8 mouse cellular contexts compared by ENCODE assay signal in the genomic region with DNA sequence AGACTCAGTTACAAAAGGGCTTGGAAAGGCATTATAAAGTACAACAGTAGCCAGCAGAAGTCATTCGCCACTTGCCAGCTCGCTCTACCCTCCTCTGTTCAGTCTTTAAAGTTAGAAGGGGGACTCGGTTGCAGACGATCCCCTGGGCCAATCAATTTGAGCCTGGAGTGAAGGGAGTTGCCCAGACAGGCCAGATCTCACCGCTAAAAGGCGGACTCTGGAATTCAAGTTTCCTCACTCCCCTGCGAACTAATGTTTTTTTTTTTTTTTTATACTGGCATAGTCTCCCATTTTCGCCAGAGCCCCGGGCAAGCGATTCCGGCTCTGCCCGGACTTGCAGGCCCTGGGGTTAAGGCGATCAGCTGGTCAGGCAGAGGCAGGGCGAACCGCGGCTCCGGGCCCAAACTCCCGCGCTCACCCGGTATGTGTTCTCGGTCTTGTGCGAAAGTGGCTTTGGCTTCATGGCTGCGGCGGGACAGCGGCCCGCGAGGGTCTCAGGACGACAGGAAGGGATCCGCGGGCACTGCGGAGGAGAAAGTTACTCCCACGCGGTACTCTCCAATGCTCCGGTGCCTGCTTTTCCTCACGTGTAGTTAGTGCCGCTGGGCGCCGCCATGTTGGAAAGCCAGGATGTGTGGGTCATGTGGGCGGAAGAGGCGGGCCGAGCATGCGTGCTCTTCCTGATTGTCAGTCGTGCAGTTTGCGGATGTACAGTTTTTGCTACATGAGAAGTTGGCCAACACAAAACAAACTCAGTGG. TPM values are rescaled to one million over a fixed set of nuclear protein-coding genes. Genes with fewer than 3 reads are reported as not detected.
A peak's percentile ranks its signal among the peaks of the same experiment; 100 is the strongest.
DNase-seq lines count a peak whose midpoint lies in the region; ATAC-seq and TF ChIP-seq lines count a peak whose summit lies in the region.

A gene (minus strand): TSS at position 617 of the 759 bp plus-strand sequence.

- peak; percentile 92 for ATAC-seq in embryonic facial prominence, embryonic 13.5 days (ENCODE audit: insufficient number of reproducible peaks, insufficient read depth, low FRiP score, low TSS enrichment, low read depth)
- peak; percentile 99 for ATAC-seq in limb, embryonic 13.5 days (ENCODE audit: low FRiP score, low read depth)
- peak; percentile 100 for ATAC-seq in midbrain, embryonic 16.5 days

- H3K9me3 ChIP-seq in embryonic facial prominence, embryonic 13.5 days, result no peaks in the 10 kb centered on the region
- H3K9me3 ChIP-seq in limb, embryonic 13.5 days, result no peaks in the 10 kb centered on the region
- H3K9me3 ChIP-seq in midbrain, embryonic 16.5 days (replicated peaks; ENCODE audit: control insufficient read depth, low read length, poor library complexity, severe bottlenecking), result no peaks in the 10 kb centered on the region

- peak; percentile 75 for TF ChIP-seq POLR2A in heart, adult 2 months (IDR thresholded peaks at IDR 0.05; ENCODE audit: insufficient read depth, low read depth, low read length)

- TF ChIP-seq CTCF in heart, adult 2 months (IDR thresholded peaks at IDR 0.05), result no peak

- peak within 1 kb of the TSS; percentile 79 for H3K4me2 ChIP-seq in embryonic facial prominence, embryonic 13.5 days
- H3K4me2 ChIP-seq in limb, embryonic 13.5 days (replicated peaks), result peak within 1 kb of the TSS; percentile 86
- H3K4me2 ChIP-seq in midbrain, embryonic 16.5 days (ENCODE audit: low read length), result peak within 1 kb of the TSS; percentile 93

- under 1% methylated on average over 44 of the region's 44 CpGs for WGBS in embryonic facial prominence, embryonic 13.5 days
- under 1% methylated on average over 44 of the region's 44 CpGs for WGBS in heart, adult 2 months
- under 1% methylated on average over 44 of the region's 44 CpGs for whole genome bisulfite sequencing in limb, embryonic 13.5 days
- WGBS in midbrain, embryonic 16.5 days, result under 1% methylated on average over 44 of the region's 44 CpGs

- H3K27me3 ChIP-seq in embryonic facial prominence, embryonic 13.5 days, result 0 out of 2 replicates have a peak, but pooled peaks cover 3% of the 10 kb centered on the region
- H3K27me3 ChIP-seq in heart, adult 2 months (ENCODE audit: control insufficient read depth, insufficient read depth, low read length), result no peaks in the 10 kb centered on the region
- H3K27me3 ChIP-seq in limb, embryonic 13.5 days, result no peaks in the 10 kb centered on the region
- H3K27me3 ChIP-seq in midbrain, embryonic 16.5 days (ENCODE audit: control insufficient read depth, insufficient read depth, low read depth, low read length), result no peaks in the 10 kb centered on the region

- TF ChIP-seq EP300 in heart, adult 2 months (IDR thresholded peaks at IDR 0.05; ENCODE audit: insufficient read depth, low read depth, low read length), result 0 out of 2 replicates have a peak, but pooled peaks have one; percentile 52

- peak within 1 kb of the TSS; percentile 28; the same call in 1 of the 2 replicates for H3K27ac ChIP-seq in embryonic facial prominence, embryonic 13.5 days
- peak within 1 kb of the TSS; percentile 47 for H3K27ac ChIP-seq in heart, adult 2 months
- H3K27ac ChIP-seq in limb, embryonic 13.5 days, result no peak within 1 kb of the TSS
- peak within 1 kb of the TSS; percentile 28; the same call in 1 of the 2 replicates for H3K27ac ChIP-seq in midbrain, embryonic 16.5 days (ENCODE audit: low read length)

- H3K4me3 ChIP-seq in embryonic facial prominence, embryonic 13.5 days, result peak within 1 kb of the TSS; percentile 89
- peak within 1 kb of the TSS; percentile 72 for H3K4me3 ChIP-seq in heart, adult 2 months
- H3K4me3 ChIP-seq in limb, embryonic 13.5 days, result peak within 1 kb of the TSS; percentile 84
- peak within 1 kb of the TSS; percentile 77 for H3K4me3 ChIP-seq in midbrain, embryonic 16.5 days (ENCODE audit: low read depth, low read length)

- H3K36me3 ChIP-seq in embryonic facial prominence, embryonic 13.5 days, result peaks cover 28% of the 10 kb centered on the region
- no peaks in the 10 kb centered on the region for H3K36me3 ChIP-seq in heart, adult 2 months (ENCODE audit: control insufficient read depth, insufficient read depth, low read length)
- H3K36me3 ChIP-seq in limb, embryonic 13.5 days, result peaks cover 33% of the 10 kb centered on the region
- H3K36me3 ChIP-seq in midbrain, embryonic 16.5 days (ENCODE audit: control insufficient read depth, insufficient read depth, low read length), result peaks cover 3% of the 10 kb centered on the region; the same call in 1 of the 2 replicates

- peaks cover 5% of the 10 kb centered on the region for H3K4me1 ChIP-seq in embryonic facial prominence, embryonic 13.5 days
- peaks cover 3% of the 10 kb centered on the region for H3K4me1 ChIP-seq in heart, adult 2 months (ENCODE audit: control insufficient read depth, insufficient read depth, low read length)
- H3K4me1 ChIP-seq in limb, embryonic 13.5 days, result peaks cover 8% of the 10 kb centered on the region
- peaks cover 11% of the 10 kb centered on the region for H3K4me1 ChIP-seq in midbrain, embryonic 16.5 days (ENCODE audit: control insufficient read depth, insufficient read depth, low read length)

- H3K79me2 ChIP-seq in heart, adult 2 months (replicated peaks; ENCODE audit: control insufficient read depth, insufficient read depth, low read length), result no peaks in the 10 kb centered on the region

- intact Hi-C loops in heart, adult 2 months (cut with DNase I), result loop anchor here (2.0 kb wide), 1 partner anchor 96 kb away; a partner anchor contains a TSS

- H3K9ac ChIP-seq in embryonic facial prominence, embryonic 13.5 days, result peak within 1 kb of the TSS; percentile 79
- peak within 1 kb of the TSS; percentile 64 for H3K9ac ChIP-seq in heart, adult 2 months (ENCODE audit: low read depth, low read length)
- peak within 1 kb of the TSS; percentile 74 for H3K9ac ChIP-seq in limb, embryonic 13.5 days
- H3K9ac ChIP-seq in midbrain, embryonic 16.5 days (ENCODE audit: low read depth, low read length), result peak within 1 kb of the TSS; percentile 66

- peak; percentile 89 for DNase-seq in 3134 (ENCODE audit: extremely low read depth, insufficient read length, low spot score)
- DNase-seq in adrenal gland, postnatal 36 days, result peak; percentile 86 to 90
- peak; percentile 84 to 86 for DNase-seq in heart, adult 2 months
- peak; percentile 68 to 81 for DNase-seq in kidney, adult 8-10 months
- DNase-seq in spleen, postnatal 10 days (ENCODE audit: low spot score in 2 of 2), result peak; percentile 51 to 84

RNA-seq across cellular contexts. Expression of the gene that starts here (rescaled TPM):
- 10 to 100 TPM; 26.8 to 28.5 TPM for total RNA-seq in adrenal gland, postnatal 36 days (2021)
- 20.4 and 21.0 TPM in 2 replicates for polyA plus RNA-seq in embryonic facial prominence, embryonic 13.5 days (2015; fragmentation: Nextera tagmentation; extraction: Ambion mirVana)
- total RNA-seq in heart, adult 2 months (2021), result 10 to 100 TPM; 11.1 to 12.8 TPM
- 3.4 and 6.5 TPM in 2 replicates for polyA plus RNA-seq in heart, adult 2 months (2012; rRNA removed)
- 17.9 and 22.1 TPM in 2 replicates for polyA plus RNA-seq in limb, embryonic 13.5 days (2015; fragmentation: Nextera tagmentation; extraction: Ambion mirVana)
- 8.0 and 10.9 TPM in 2 replicates for polyA plus RNA-seq in midbrain, embryonic 16.5 days (2015; fragmentation: Nextera tagmentation; extraction: Ambion mirVana)
